Mouse (Mus musculus): Measurements from ENCODE around the gene Nrp1.

Gene Nrp1

DNA sequence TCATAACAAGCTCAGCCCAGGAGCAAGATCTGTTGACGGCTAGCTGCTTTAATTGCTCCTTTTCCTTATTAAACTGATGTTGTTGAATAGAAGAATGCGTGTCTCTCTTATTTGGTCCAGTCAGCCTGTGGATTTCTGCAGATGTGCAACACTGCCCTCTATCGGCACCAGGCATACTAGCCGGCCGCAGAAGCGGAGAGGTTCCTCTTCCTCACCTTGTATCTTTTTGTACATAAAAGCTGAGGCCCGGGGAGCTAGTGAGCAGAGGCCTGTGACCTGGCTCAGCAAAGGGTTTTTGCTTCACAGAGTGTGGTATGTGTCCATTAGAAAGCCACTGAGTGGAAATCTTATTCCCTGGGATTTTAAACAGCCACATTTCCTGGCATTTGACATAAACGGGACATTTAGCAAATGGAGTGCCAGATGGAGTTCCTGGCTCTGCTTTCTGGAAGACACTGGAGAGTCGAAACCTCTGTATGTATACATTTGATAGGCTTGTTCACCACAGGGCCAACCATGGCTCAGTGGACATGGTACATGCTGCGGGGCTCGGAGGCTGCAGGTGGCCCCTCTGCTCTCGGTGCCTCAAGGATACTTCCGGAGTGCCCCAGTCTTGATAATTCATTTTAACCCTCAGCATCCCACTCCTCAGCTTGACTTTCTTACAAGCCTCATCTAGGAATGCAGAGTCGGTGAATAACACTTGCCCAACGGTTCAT lies 193.2 kb downstream of the Nrp1 start:
- DNase-seq (ENCODE audit: low read depth, low spot score), result peak; percentile 27
